Mouse (Mus musculus) myocyte (in vitro differentiated cells): Measurements from ENCODE around the gene Smad6. TPM values are rescaled to one million over a fixed set of nuclear protein-coding genes. Genes with fewer than 3 reads are reported as not detected.

Source experiments
- H3K27me3 ChIP-seq: one replicate; pipeline ENCODE4 v1.6.1; 2011; ENCODE audit not compliant: control insufficient read depth, insufficient read depth, insufficient read length
- H3K36me3 ChIP-seq: one replicate; pipeline ENCODE4 v1.6.1; 2011; ENCODE audit not compliant: control insufficient read depth, insufficient read depth
- H3K4me2 ChIP-seq: one replicate; pipeline ENCODE4 v1.6.1; 2011; ENCODE audit warnings: low read depth, control low read depth
- H3K4me3 ChIP-seq: one replicate; pipeline ENCODE4 v1.5.1; 2011; ENCODE audit warnings: mild to moderate bottlenecking, control low read depth, moderate library complexity
- H3K79me2 ChIP-seq: one replicate; pipeline ENCODE4 v1.6.1; 2011; ENCODE audit not compliant: control insufficient read depth, insufficient read depth
- H3ac ChIP-seq: one replicate; pipeline ENCODE4 v1.6.1; 2011; ENCODE audit not compliant: control insufficient read depth, insufficient read length
- CEBPB ChIP-seq: IDR thresholded peaks from 2 replicates; pipeline ENCODE4 v1.6.1; 2011; ENCODE audit warnings: mild to moderate bottlenecking, moderate library complexity; ENCODE audit not compliant: poor library complexity, insufficient read depth, severe bottlenecking
- E2F4 ChIP-seq: IDR thresholded peaks from one replicate; pipeline ENCODE4 v1.6.1; 2011; ENCODE audit warnings: mild to moderate bottlenecking, control low read depth, moderate library complexity; ENCODE audit not compliant: insufficient read depth
- MAX ChIP-seq: IDR thresholded peaks from one replicate; pipeline ENCODE4 v1.6.1; 2011; ENCODE audit warnings: low read depth, mild to moderate bottlenecking, control low read depth
- MYOD1 ChIP-seq, 3 experiments: IDR thresholded peaks; one replicate each; pipeline ENCODE4 v1.6.1; 2011; ENCODE audit warnings: control low read depth in 2 of 3, low read depth in 2 of 3, mild to moderate bottlenecking in 2 of 3, moderate library complexity in 1 of 3; ENCODE audit not compliant: insufficient read length in 2 of 3, control insufficient read depth in 1 of 3
- MYOG ChIP-seq, 3 experiments: IDR thresholded peaks; one replicate each; pipeline ENCODE4 v1.6.1; 2011; ENCODE audit warnings: control low read depth in 2 of 3, low read depth in 2 of 3, mild to moderate bottlenecking in 2 of 3; ENCODE audit not compliant: insufficient read length in 2 of 3, control insufficient read depth in 1 of 3, insufficient read depth in 1 of 3
- POLR2A ChIP-seq: IDR thresholded peaks from one replicate; pipeline ENCODE4 v1.6.1; 2011; ENCODE audit warnings: low read depth, mild to moderate bottlenecking, control low read depth, moderate library complexity; ENCODE audit not compliant: insufficient read length
- POLR2AphosphoS2 ChIP-seq: IDR thresholded peaks from one replicate; pipeline ENCODE4 v1.6.1; 2011; ENCODE audit warnings: low read depth, control low read depth; ENCODE audit not compliant: insufficient read length
- REST ChIP-seq: IDR thresholded peaks from one replicate; pipeline ENCODE4 v1.6.1; 2011; ENCODE audit warnings: mild to moderate bottlenecking, control low read depth, moderate library complexity; ENCODE audit not compliant: insufficient read depth, insufficient read length
- SRF ChIP-seq: IDR thresholded peaks from one replicate; pipeline ENCODE4 v1.6.1; 2011; ENCODE audit warnings: low read depth; ENCODE audit not compliant: control insufficient read depth, insufficient read length
- TCF12 ChIP-seq: IDR thresholded peaks from one replicate; pipeline ENCODE4 v1.6.1; 2011; ENCODE audit warnings: mild to moderate bottlenecking, control low read depth; ENCODE audit not compliant: poor library complexity, insufficient read depth, severe bottlenecking
- TCF3 ChIP-seq: IDR thresholded peaks from one replicate; pipeline ENCODE4 v1.6.1; 2011; ENCODE audit warnings: low read depth, control low read depth; ENCODE audit not compliant: insufficient read length
- USF1 ChIP-seq: IDR thresholded peaks from one replicate; pipeline ENCODE4 v1.6.1; 2011; ENCODE audit warnings: low read depth, mild to moderate bottlenecking, control low read depth, moderate library complexity
- polyA plus RNA-seq: library from polyadenylated mRNA; unstranded; fragments of >200 nt; fragmentation: generic; extraction: Trizol; gene quantifications from one replicate; pipeline ENCODE4 v1.2.1, GENCODE M21; 2012; ENCODE audit warnings: missing spikeins

The Smad6 gene
- polyA plus RNA-seq, 1 experiment: 1.5 TPM

GRCm38 (mm10) chr9:63904543-63904942 lies 117.3 kb downstream of the Smad6 start:
- no peaks in the 10 kb centered on the region for H3K36me3 ChIP-seq
- H3ac ChIP-seq: no peak overlapping the region
- H3K27me3 ChIP-seq: peaks cover 8% of the 10 kb centered on the region
- no peak overlapping the region for H3K4me3 ChIP-seq
- no peak overlapping the region for H3K4me2 ChIP-seq
- no peak for TF ChIP-seq CEBPB
- no peak for TF ChIP-seq SRF
- no peak for TF ChIP-seq TCF3
- TF ChIP-seq MYOG (IDR thresholded peaks at IDR 0.05; ENCODE audit: control insufficient read depth in 1 of 3, insufficient read depth in 1 of 3, insufficient read length in 2 of 3, low read depth in 2 of 3): no peak
- no peak for TF ChIP-seq MYOD1 (IDR thresholded peaks at IDR 0.05; ENCODE audit: control insufficient read depth in 1 of 3, insufficient read length in 2 of 3, low read depth in 2 of 3)
- no peak for TF ChIP-seq E2F4
- TF ChIP-seq REST: no peak
- TF ChIP-seq USF1: no peak
- no peak for TF ChIP-seq MAX
- no peak for TF ChIP-seq TCF12
- no peak for TF ChIP-seq POLR2A
- no peak for TF ChIP-seq POLR2AphosphoS2
- no peaks in the 10 kb centered on the region for H3K79me2 ChIP-seq

Other genes with a start within 250 kb of the Smad6 start
- gene Lctl, start 95.1 kb upstream of the Smad6 start, polyA plus RNA-seq: 0.23 TPM
- gene Zwilch, start 151.0 kb upstream of the Smad6 start, polyA plus RNA-seq: 7.1 TPM
- 1,028 TPM for gene Rpl4, start 151.3 kb upstream of the Smad6 start, polyA plus RNA-seq
- gene Snapc5, start 157.2 kb upstream of the Smad6 start, polyA plus RNA-seq: 6.0 TPM
- gene Uchl4, start 213.1 kb upstream of the Smad6 start, polyA plus RNA-seq: 0.34 TPM
- gene Map2k1, start 231.6 kb upstream of the Smad6 start, polyA plus RNA-seq: 67.3 TPM